Mouse (Mus musculus) left cerebral cortex, adult 18-20 months (tissue): ENCODE measurements at regions not wholly inside any gene's neighbourhood (a gene's known extent, or its start where the extent isn't known, plus 50 kb on each side); places are given as distances from the start of the nearest gene placed in this dataset.

Experiments used
- DNase-seq, 2 experiments: peaks; one replicate each; pipeline ENCODE4 v3.0.0; 2021 to 2022; ENCODE audit warnings: low spot score in 2 of 2, mixed read lengths in 1 of 2

DNA sequence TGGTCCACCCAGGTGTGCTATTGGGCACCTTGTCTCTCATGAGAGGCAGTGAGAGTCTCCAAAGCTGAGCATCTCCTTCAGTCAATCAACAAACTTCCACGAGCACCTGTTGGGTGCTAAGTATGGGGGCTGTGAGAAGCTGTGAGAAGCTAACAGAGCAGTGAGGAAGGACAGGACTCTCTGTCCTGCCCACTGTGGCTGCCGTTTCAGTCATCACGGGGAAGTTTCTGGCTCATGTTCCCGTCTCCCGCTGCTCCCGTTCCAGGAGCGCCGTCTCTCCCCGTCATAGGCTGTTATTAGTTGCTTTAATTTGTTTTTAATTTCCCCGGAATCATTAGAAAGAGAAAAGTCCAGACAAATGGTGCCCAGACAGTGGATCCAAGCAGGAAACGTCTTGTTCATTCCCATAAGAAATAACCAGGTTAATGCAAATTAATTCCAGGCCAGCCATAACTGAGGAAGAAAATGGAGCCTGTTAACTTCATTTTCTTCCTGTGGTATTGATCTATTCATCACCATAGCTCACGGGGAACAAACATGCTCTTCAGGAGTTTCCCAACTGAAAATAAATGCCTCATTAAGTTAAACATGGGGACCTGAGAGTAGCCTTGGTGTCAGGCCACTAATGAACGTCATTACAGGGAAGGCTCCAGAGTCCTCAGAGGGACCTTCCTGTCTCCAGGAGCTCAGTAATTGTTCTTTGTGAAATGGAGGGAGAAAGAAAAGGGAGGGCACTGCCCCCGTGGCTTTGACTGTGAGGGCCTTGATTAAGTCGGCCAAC, 70.3 kb downstream of the Matn1 start:
- DNase-seq, result no peak

DNA sequence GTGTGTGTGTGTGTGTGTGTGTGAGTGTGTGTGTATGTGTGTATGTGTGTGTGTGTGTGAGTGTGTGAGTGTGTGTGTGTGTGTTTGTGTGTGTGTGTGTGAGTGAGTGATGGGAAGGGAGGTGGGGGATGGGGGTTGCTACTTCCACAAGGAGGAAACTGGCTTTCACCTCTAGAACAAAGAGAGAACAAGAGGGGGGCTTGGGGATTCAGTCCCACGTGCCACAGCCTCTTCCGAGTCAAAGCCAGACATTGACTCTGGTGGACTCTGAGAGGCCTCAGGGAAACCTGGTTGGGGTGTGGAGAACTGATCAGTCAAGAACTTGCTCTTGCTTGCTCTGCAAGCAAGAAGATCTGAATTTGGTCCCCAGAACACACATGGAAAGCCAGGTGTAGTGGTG, 71.0 kb downstream of the Matn1 start:
- no peak for DNase-seq

DNA sequence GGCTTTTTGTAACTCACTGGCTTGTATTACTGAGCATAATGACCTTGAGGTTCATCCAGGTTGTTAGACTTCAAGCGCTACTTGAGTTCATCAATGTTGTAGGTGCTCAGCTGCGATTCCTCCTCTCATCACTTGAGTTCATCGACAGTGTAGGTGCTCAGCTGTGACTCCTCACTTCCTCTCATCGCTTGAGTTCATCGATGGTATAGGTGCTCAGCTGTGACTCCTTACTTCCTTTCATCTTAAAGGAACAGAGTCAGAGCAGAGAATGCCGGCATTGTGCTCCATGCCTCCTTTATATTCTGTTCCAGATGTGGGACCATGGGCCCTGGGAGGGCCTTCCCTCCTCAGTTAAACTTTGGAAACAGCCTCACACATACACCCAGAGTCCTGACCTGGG, 79.4 kb downstream of the Matn1 start:
- DNase-seq, result no peak

DNA sequence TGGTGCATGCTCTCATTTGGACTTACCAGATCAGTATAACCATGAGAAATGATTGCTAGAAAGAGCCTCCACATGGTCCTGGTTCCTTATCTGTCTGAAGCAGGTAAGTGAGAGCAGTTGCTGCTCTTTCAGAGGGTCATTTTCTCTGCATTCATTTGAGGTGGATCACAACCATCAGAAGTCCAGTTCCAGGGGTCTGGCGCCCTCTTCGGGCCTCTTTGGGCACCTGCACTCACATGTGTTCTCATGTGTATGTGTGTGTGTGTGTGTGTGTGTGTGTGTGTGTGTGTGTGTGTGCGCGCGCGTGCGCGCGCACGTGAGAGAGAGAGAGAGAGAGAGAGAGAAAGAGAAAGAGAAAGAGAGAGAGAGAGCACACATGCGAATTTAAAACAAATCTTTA, 92.1 kb downstream of the Matn1 start:
- no peak for DNase-seq

DNA sequence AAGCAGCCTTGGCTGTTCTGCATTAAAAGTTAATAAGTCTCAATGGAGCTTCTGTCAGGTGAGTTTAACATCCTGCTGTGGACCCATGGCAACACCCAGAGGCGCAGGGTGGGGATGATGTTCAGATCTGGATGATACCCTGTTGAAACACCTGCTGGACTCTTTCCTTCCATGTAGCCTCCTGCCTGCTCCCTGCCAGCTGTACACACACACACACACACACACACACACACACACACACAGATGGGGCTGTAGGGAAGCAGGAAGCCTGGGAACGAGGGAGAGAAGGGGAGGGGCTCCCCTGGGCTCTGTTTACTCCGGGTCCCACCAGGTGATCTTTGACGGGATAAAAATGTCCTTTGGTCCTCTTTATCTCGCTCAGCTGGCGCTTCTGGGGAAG, 93.0 kb downstream of the Matn1 start:
- no peak for DNase-seq

DNA sequence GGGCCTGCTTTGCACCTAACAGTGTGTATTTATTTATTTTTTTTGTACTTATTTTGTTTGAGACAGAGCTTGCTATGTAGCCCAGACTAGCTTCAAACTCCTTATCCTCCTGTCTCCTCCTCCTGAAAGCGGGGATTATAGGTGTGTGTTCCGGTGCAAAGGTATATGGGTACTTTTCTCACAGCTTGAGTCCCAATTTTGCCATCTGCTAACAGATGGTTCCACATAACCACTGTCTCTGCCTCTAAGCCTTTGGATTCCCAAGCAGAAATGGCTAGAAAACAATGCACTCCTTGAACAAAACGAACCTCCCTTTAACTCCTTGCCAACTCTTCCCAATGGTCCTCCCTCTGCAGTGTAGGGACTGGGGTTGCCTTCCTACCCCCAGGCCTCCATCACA, 95.5 kb downstream of the Matn1 start:
- no peak for DNase-seq

DNA sequence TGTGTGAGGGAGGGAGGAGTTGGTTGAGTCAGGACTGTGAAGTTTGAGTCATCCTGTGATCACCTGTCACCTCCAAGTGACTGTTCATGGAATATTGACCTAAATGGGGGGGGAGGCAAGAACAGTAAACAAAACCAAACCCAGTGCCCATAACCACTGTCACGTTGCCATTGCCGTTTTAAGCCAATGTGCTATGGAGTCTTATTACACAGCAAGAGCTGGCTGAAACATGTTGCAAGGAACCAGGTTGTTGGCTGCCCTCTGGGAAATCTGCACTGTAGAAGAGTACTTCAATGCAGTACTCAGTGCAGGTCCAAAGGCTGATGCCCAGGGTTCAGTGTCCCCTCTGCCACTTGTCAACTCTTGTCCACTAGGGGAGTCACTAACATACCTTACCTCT, 97.0 kb downstream of the Matn1 start:
- no peak for DNase-seq

DNA sequence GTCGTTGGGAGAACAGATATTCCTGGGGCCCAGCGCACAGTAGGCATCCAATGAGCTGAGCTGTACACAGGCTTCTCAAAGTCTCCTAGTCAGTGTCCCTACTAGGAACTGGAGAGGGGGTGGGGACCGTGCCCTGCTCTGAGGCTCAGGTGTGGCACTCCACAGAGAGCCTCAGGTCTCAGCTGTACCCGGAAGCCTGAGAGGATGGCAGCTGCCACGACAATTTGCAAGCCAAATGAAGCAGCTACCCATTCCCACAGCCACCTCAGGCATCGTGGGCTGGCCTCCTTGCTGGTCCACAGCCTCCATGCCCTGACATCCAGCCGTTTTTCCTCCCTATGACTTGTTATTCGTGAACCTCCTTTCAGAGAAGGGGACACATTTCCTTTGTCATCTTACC, 101.9 kb downstream of the Matn1 start:
- DNase-seq, result peak in 1 of 2 experiments; percentile 12

DNA sequence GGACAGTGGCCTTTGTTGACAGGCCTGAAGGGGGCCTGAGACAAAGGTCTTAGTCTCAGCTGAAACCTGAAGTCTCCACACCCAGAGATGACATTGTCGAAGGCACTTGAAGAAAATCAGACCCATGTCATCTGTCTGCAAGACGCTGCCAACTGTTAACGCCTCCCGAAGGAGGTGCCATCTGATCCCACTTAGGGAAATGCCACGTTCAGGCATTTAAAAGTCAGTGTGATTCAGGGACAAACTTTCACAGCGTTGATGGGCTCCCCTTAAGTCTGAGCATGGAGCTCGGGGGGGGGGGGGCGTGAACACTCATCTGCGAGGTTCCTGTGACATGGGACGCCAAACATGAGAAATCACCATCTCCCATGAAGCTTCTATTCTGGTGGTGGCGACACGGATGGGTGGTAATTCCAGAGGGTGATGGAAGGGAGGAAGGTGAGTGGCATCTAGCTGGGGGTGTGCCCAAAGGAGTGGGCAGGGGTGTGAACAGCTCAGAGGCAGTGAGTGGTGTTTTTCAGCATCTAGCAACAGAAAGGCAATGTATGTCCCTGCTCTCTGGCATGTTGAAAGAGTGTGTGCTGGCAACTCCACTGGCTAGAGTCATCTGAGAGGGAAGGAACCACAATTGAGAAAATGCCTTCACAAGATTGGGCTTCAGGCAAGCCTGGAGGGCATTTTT, 102.9 kb downstream of the Matn1 start:
- peak; percentile 55 to 66 for DNase-seq

DNA sequence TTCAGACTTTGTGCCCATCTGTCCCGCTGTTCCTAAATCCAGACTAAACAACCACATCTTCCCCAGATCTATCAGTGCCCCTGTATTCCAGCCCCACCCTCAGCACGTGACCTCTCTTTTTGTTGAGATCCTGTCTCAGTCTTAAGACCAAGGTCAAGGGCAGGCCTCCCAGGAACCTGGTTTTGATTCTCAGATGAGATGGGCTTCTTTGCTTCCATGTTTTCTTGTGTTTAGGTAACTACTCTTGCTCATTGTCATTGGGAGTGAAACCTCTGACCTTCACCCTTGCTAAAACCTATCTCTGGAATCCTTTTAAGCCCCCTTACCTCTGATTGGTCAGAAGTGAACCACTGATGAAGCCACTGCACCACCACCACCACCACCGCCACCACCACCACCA, 112.1 kb downstream of the Matn1 start:
- no peak for DNase-seq

DNA sequence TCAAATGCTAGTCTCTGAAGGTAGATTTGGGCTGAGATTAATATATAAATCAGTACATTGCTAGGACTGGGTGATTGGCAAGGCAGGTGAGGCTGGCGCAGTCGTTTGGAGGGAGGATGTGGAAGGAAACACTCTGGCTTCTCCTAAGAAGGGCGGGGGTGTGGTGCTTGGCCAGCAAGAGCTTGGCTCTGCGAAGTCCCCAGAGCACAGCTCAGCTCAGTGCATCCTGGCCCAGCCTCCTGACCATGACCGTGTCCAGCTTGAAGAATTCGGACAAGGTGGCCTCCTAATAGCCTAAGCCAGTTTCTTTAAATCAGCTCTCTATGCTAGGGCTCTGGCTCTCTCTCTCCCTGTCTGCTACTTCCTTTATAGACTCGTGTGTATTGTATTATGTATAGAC, 115.4 kb downstream of the Matn1 start:
- DNase-seq, result no peak

DNA sequence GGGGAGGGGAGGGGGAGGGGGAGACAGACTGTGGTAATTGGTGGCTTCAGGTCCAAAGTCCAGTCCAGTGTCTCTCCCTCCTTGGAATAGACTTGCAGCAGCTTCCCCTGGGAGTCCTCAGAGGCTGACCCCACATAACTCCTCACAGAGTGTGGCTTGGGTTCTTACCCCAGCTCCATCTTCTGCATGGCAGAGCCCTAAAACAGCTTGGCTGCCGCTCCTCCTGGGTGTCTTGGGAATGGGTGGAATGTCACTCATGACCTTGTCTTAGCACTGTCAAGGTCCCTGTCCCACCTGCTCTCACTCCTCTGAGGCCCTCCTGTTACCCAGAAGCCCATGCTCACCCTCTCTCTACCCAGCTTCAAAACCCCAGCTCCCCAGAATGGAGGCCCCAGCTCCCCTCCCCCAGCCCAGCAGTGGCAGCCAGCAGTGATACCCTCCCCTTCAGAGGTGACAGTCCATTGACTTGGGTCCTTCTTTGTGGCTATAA, 116.1 kb downstream of the Matn1 start:
- DNase-seq, result no peak

DNA sequence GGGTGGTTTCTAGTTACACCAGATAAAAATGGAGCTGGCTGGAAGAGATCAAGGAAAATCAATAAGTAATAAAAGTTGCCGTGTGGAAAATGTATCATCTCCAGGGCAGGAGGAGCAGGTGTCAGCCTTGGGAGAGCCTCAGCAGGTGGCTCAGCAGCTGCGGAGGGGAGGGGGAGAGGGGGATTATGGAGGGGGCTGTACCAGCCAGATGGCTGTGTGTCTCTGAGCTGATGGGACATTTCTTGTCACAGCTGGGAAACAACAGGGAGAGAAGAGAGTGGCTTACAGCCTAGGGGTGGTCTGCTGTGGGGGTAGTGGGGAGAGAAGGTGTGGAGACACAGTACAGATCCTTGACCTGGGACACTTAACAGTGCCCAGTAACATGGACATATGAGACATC, 116.5 kb downstream of the Matn1 start:
- DNase-seq, result no peak

DNA sequence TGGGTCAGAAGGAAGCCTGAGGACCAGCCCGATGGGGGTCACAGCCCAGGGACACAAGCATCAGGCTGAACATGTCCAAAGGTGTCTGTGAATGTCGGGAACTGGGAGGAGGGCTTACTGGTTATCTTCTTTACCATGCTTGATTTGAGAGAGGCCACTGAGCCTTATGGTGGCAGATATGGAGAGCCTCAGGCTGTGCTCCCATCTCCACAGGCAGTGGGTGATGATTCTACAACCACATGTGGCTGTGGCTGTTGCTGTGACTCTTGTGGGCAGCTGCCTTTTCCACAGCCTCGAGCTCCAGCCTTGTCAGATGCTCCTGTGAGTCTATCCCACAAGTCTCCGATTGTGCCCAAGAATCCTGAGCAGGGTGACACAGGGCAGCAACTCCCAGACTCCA, 118.4 kb downstream of the Matn1 start:
- no peak for DNase-seq

DNA sequence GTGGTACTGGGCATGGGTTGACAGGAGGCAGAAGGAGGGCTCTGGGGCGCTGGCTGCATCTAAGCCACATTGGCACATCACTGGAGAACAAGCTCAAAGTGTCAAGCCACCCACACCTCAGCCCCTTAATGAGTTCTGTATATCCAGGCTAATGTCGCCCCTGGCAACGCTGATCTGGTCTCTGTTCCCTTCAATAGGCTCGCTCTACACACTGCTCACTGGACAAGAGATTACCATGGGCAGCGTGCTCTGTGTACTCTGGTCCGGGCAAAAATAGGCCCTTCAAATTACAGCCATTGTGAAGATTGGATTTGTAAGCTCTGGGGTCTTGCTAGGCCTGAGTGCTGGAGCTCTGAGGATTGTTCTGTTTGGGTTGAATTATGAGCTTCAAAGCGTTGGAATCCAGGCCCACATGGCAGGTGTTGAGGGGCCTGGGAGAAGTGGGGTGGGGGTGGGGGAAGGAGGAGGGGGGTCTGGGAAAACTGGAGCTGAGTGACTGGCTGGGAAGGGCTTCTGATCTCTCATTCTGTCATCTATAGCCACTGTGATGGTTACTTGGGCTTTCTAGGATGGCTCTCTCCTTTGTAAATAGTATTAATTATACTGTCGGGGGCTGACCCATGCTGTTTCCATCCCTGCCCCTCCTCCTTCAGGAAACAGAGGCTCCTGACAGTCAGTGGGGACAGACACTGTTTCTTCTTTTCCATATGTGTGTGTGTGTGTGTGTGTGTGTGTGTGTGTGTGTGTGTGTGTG, 122.2 kb downstream of the Matn1 start:
- DNase-seq, result no peak

DNA sequence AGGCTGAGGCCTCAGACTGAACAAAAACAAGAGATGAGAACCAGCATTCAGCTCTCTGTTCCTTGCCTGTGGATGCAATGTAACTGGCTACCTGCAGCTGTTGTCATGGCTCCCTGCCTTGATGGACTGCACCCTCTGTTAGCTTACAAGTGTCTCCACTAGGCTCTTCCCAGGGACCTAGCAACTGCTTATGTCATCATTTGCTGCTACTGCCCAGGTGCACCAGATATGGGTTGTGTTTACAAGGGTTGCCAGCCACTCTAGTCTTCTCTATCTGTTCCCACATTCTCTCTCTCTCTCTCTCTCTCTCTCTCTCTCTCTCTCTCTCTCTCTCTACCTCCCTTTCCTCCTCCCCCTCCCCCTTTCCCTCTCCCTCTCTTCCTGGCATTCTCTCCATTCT, 126.4 kb downstream of the Matn1 start:
- DNase-seq, result no peak

DNA sequence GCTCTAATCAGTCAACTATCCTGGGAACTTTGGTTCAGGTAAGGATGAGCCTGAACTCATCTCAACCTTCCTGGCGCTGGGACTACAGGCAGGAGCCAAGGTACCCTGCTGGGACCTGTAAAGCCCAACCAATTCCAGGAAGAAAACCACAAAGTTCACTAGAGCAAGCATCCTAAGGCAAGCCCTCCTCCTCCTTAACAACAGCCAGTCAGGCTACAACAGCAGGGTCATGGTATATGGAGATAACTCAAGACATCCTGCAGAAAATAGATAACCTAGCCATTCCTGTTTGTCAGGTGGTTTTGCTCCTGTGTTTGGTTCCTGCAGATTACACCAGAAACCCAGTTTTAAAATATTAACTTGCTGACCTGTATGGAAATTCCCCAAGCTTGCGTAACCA, 128.4 kb downstream of the Matn1 start:
- DNase-seq, result no peak

DNA sequence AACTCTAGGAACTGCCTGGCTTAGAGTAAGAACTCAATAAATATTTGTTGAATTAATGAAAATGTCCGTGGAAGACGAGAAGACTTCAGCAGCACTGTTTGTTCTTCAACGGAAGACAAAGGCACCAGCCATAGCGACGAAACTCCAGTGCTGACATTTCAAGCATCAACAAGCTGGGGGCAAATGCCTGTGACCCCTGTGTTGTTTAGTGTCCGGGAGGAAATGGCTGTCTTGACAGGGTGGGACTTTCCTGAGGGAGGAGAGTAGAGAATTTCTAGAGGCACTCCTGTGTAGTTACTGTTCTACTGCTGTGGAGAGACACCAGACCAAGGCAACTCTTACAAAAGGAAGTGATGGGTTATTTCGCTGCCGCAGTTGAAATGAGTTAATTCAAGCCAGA, 129.2 kb downstream of the Matn1 start:
- DNase-seq, result no peak

DNA sequence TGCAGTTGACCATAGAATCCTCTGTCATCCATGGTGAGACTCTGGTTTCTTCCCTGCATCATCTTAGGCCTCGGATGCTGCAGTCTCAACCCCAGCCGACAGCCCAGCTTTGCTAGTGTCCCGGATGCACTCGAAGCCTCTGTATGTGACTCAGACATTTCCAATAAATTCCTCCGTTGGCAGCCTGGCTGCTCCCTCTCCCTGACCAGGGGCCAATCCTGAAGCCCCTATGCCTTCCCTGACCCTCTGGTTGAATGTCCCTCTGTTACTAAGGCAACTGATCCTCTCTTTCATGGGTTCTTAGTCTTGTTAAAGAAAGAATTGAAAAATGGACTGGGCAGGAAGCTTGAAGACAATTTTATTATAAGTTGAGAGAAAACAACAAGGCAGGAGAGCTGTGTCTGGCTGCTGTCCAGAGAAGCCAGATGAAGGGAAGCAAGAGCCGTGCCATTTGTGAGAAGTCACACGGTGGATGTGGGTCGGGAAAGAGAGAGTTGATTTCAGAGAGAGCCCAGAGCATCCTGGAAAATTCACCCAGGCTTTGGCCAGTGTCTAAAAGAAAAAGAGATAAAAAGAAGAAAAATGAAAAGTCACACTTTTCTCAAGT, 131.2 kb downstream of the Matn1 start:
- no peak for DNase-seq

DNA sequence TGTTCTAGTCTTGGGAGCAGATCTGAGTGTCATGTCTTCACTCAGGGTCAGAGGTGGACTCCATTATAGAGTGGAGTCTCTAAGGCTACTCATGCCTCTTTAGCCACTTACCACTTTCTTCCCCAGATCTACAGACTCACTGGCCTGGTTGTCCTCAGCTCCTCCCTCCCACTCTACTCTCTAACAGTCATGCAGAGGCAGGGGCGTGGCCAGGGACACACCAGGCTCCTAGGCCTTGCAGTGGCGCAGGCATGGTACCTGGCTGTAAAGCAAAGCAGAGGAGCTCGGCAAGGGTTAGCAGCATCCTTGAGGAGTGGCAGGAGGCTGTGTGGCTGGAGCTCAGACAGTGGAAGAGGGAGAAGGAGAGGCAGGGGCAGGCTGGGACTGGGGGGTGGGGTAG, 132.4 kb downstream of the Matn1 start:
- DNase-seq, result no peak

DNA sequence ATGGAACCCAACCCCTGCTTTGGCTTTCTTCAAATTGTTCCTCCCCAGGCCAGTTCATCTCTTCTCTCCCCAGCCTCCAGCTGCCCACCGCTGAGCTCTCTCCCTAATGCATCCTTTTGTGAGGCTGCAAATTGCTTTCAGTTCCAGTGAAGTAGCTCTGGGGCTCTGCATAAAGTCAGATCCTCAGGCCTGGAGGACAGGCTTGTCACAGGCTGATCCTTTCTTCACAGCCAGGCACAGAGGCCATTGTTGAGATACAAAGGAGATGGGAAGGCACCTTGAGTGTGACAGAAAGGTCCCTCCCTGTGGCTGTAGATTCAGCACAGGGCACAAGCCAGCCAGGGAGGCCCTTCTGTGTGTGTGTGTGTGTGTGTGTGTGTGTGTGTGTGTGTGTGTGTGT, 135.9 kb downstream of the Matn1 start:
- no peak for DNase-seq

DNA sequence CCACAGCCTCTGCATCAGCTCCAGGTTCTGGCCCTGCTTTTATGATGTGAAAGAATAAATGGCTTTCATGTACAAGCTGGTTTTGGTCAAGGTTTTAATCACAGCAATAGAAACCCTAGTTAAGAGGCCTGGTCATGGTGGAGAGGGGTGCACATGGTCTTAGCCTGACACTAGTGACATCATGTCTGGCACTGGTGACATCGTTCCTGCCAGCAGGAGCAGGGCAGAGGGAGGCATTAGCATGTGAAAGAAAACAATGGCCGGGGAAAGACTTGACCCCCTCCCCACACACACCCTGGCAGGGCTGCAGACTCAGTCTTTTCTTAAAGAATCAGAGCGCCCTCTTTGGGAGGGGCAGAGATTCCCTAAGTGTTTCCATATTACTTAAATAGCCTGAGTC, 139.2 kb downstream of the Matn1 start:
- DNase-seq, result no peak
